Mouse (Mus musculus): ENCODE measurements around the gene Desi2. TPM values are rescaled to one million over a fixed set of nuclear protein-coding genes. Genes with fewer than 3 reads are reported as not detected.
A peak's percentile ranks its signal among the peaks of the same experiment; 100 is the strongest.
"Not testable (repeated sequence)": the region's sequence is repeated elsewhere in the genome, so short reads cannot be mapped to it uniquely, and the experiment has no call there.

The Desi2 gene
- polyA plus RNA-seq, 1 experiment from 2014 or later = 24.3 TPM

GRCm38 (mm10) chr1:178219166-178220077, 32.2 kb downstream of the Desi2 start:
- no peak overlapping the region for H3K9ac ChIP-seq
- 67% methylated on average over 5 of the region's 5 CpGs for WGBS
- no peaks in the 10 kb centered on the region for H3K36me3 ChIP-seq
- no peak overlapping the region for H3K4me2 ChIP-seq (replicated peaks)
- no peaks in the 10 kb centered on the region for H3K9me3 ChIP-seq
- no peak overlapping the region for H3K27ac ChIP-seq
- no peaks in the 10 kb centered on the region for H3K27me3 ChIP-seq (replicated peaks)
- no peak for ATAC-seq
- H3K4me3 ChIP-seq (replicated peaks) = no peak overlapping the region
- no peaks in the 10 kb centered on the region for H3K4me1 ChIP-seq (replicated peaks)

GRCm38 (mm10) chr1:178228888-178229287, 41.7 kb downstream of the Desi2 start:
- not testable (repeated sequence) for H3K4me1 ChIP-seq (replicated peaks); H3K9ac ChIP-seq; ATAC-seq; H3K27ac ChIP-seq; H3K27me3 ChIP-seq (replicated peaks); H3K4me2 ChIP-seq (replicated peaks); H3K4me3 ChIP-seq (replicated peaks)
- Histone ChIP-seq H3K9me3 (0 out of 2 replicates have a peak, but pooled peaks cover 13% of the 10 kb centered on the region), H3K36me3 (peaks cover 15% of the 10 kb centered on the region)
- WGBS = 91% methylated on average over 4 of the region's 4 CpGs

GRCm38 (mm10) chr1:178234109-178234508, 46.9 kb downstream of the Desi2 start:
- no peak for ATAC-seq
- no peak overlapping the region for H3K27ac ChIP-seq
- H3K4me2 ChIP-seq (replicated peaks) = no peak overlapping the region
- no peaks in the 10 kb centered on the region for H3K9me3 ChIP-seq
- H3K9ac ChIP-seq = no peak overlapping the region
- 81% methylated on average over 3 of the region's 3 CpGs for WGBS
- H3K4me3 ChIP-seq (replicated peaks) = no peak overlapping the region
- no peaks in the 10 kb centered on the region for H3K36me3 ChIP-seq
- H3K27me3 ChIP-seq (replicated peaks) = no peaks in the 10 kb centered on the region
- no peaks in the 10 kb centered on the region for H3K4me1 ChIP-seq (replicated peaks)

GRCm38 (mm10) chr1:178235919-178236466, 48.8 kb downstream of the Desi2 start:
- no peaks in the 10 kb centered on the region for H3K4me1 ChIP-seq (replicated peaks)
- no peaks in the 10 kb centered on the region for H3K36me3 ChIP-seq
- H3K9me3 ChIP-seq = no peaks in the 10 kb centered on the region
- ATAC-seq = no peak
- no peaks in the 10 kb centered on the region for H3K27me3 ChIP-seq (replicated peaks)
- no peak overlapping the region for H3K4me3 ChIP-seq (replicated peaks)
- H3K27ac ChIP-seq = no peak overlapping the region
- 53% methylated on average over 2 of the region's 2 CpGs for WGBS
- H3K4me2 ChIP-seq (replicated peaks) = no peak overlapping the region
- no peak overlapping the region for H3K9ac ChIP-seq

DNA sequence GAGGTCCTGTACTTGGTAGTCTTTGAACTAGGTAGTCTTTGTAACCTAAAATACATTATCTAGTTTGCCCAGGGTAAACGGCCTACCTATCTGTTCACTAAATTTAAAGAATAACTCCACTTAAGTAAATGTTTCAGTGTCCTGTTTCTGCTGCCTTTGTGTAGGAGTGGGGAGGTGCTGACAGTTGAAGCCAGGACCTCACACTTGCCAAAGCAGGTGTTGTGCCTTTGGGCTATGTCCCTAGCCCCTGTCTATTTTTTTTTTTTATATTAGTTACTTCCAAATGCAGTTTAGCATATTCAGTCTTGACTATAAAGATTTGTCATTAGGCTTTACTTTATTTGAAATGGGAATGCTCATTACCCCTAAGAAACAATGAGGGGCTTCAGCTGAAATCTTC, 51.5 kb downstream of the Desi2 start:
- no peaks in the 10 kb centered on the region for H3K36me3 ChIP-seq
- no peak overlapping the region for H3K4me2 ChIP-seq (replicated peaks)
- H3K9me3 ChIP-seq = no peaks in the 10 kb centered on the region
- no peak for ATAC-seq
- no peak overlapping the region for H3K9ac ChIP-seq
- no peak overlapping the region for H3K27ac ChIP-seq
- no peak overlapping the region for H3K4me3 ChIP-seq (replicated peaks)
- no peaks in the 10 kb centered on the region for H3K4me1 ChIP-seq (replicated peaks)
- 84% methylated on average over 1 of the region's 1 CpGs for WGBS
- no peaks in the 10 kb centered on the region for H3K27me3 ChIP-seq (replicated peaks)

DNA sequence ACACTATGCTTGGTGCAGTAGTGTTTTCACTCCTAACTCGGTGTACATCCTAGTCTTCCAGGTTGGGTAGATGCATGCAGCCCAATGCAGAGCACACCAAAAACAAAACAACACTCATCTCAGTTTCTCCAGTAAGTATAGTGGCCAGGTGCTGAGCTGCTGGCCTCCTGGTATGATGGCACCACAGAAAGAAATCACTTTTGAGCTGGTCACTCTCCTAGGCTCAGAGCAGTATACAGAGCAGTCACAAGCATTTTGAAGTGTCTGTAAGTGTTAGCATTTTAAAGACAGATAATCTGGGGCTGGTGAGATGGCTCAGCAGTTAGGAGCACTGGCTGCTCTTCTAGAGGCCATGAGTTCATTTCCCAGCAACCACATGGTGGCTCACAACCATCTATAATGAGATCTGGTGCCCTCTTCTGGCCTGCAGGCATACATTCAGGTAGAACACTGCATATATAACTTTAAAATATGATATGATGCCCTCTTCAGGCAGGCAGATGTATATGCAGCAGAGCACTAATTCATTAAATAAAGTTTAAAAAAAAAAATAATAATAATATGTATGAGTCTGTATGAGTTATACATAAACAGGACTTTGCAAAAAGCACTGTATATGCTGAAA, 54.8 kb downstream of the Desi2 start:
- H3K9ac ChIP-seq = no peak overlapping the region
- H3K36me3 ChIP-seq = peaks cover 6% of the 10 kb centered on the region; the same call in 1 of the 2 replicates
- no peak overlapping the region for H3K27ac ChIP-seq
- H3K4me2 ChIP-seq (replicated peaks) = no peak overlapping the region
- no peak for ATAC-seq
- no peaks in the 10 kb centered on the region for H3K9me3 ChIP-seq
- no peaks in the 10 kb centered on the region for H3K4me1 ChIP-seq (replicated peaks)
- no peak overlapping the region for H3K4me3 ChIP-seq (replicated peaks)
- no peaks in the 10 kb centered on the region for H3K27me3 ChIP-seq (replicated peaks)
- 97% methylated on average over 1 of the region's 1 CpGs for WGBS

GRCm38 (mm10) chr1:178248107-178248820, 61.0 kb downstream of the Desi2 start:
- no peaks in the 10 kb centered on the region for H3K27me3 ChIP-seq (replicated peaks)
- peaks cover 13% of the 10 kb centered on the region; the same call in 1 of the 2 replicates for H3K36me3 ChIP-seq
- no peak overlapping the region for H3K9ac ChIP-seq
- H3K27ac ChIP-seq = no peak overlapping the region
- H3K4me3 ChIP-seq (replicated peaks) = no peak overlapping the region
- H3K4me2 ChIP-seq (replicated peaks) = no peak overlapping the region
- 97% methylated on average over 1 of the region's 1 CpGs for WGBS
- peak; percentile 41 for ATAC-seq
- H3K9me3 ChIP-seq = no peaks in the 10 kb centered on the region
- no peaks in the 10 kb centered on the region for H3K4me1 ChIP-seq (replicated peaks)

DNA sequence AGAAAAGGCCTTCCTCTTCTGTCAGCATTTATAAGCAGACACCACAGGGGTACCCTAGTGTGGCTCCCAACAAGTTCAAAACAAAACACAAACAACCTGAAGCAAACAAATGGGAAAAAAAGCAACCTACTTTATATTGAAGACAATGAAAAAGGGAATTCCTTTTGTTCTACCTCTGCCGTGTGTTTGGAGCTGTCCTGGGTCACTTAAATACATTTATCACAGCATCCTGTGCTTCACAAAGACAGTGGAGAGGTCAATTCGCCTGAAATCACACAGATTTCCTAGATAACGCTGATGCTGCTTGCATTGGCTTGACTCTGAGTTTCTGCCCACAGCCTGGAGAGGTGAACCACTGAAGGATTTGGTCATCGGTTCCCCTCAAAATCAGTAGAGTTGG, 67.4 kb downstream of the Desi2 start:
- H3K4me1 ChIP-seq (replicated peaks) = no peaks in the 10 kb centered on the region
- WGBS = 86% methylated on average over 4 of the region's 4 CpGs
- no peaks in the 10 kb centered on the region for H3K9me3 ChIP-seq
- H3K4me2 ChIP-seq (replicated peaks) = no peak overlapping the region
- no peaks in the 10 kb centered on the region for H3K27me3 ChIP-seq (replicated peaks)
- 0 out of 2 replicates have a peak, but pooled peaks cover 4% of the 10 kb centered on the region for H3K36me3 ChIP-seq
- ATAC-seq = no peak
- no peak overlapping the region for H3K27ac ChIP-seq
- no peak overlapping the region for H3K4me3 ChIP-seq (replicated peaks)
- H3K9ac ChIP-seq = no peak overlapping the region

- no peak overlapping the region for H3K27ac ChIP-seq
- no peaks in the 10 kb centered on the region for H3K36me3 ChIP-seq
- no peak for ATAC-seq
- H3K4me2 ChIP-seq (replicated peaks) = no peak overlapping the region
- no peak overlapping the region for H3K9ac ChIP-seq
- no peaks in the 10 kb centered on the region for H3K9me3 ChIP-seq
- 96% methylated on average over 4 of the region's 4 CpGs for WGBS
- H3K27me3 ChIP-seq (replicated peaks) = no peaks in the 10 kb centered on the region
- H3K4me1 ChIP-seq (replicated peaks) = no peaks in the 10 kb centered on the region
- no peak overlapping the region for H3K4me3 ChIP-seq (replicated peaks)
Measured at GRCm38 (mm10) chr1:178256351-178256750, 69.1 kb downstream of the Desi2 start.

- no peak for ATAC-seq
- H3K27ac ChIP-seq = no peak overlapping the region
- no peak overlapping the region for H3K4me3 ChIP-seq (replicated peaks)
- H3K9me3 ChIP-seq = no peaks in the 10 kb centered on the region
- no peak overlapping the region for H3K4me2 ChIP-seq (replicated peaks)
- H3K9ac ChIP-seq = no peak overlapping the region
- no peaks in the 10 kb centered on the region for H3K4me1 ChIP-seq (replicated peaks)
- 95% methylated on average over 2 of the region's 2 CpGs for WGBS
- no peaks in the 10 kb centered on the region for H3K27me3 ChIP-seq (replicated peaks)
- no peaks in the 10 kb centered on the region for H3K36me3 ChIP-seq
Measured at GRCm38 (mm10) chr1:178258821-178259220, 71.6 kb downstream of the Desi2 start.

DNA sequence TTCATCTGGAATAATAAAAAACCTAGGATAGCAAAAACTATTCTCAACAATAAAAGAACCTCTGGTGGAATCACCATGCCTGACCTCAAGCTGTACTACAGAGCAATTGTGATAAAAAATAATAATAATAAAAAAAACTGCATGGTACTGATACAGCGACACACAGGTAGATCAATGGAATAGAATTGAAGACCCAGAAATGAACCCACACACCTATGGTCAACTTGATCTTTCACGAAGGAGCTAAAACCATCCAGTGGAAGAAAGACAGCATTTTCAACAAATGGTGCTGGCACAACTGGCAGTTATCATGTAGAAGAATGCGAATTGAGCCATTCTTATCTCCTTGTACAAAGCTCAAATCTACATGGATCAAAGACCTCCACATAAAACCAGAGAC, 78.2 kb downstream of the Desi2 start:
- H3K4me1 ChIP-seq (replicated peaks); H3K4me2 ChIP-seq (replicated peaks); ATAC-seq; H3K36me3 ChIP-seq; H3K27ac ChIP-seq; H3K9me3 ChIP-seq; H3K4me3 ChIP-seq (replicated peaks); H3K27me3 ChIP-seq (replicated peaks); H3K9ac ChIP-seq: not testable (repeated sequence)
- WGBS = 89% methylated on average over 3 of the region's 3 CpGs

DNA sequence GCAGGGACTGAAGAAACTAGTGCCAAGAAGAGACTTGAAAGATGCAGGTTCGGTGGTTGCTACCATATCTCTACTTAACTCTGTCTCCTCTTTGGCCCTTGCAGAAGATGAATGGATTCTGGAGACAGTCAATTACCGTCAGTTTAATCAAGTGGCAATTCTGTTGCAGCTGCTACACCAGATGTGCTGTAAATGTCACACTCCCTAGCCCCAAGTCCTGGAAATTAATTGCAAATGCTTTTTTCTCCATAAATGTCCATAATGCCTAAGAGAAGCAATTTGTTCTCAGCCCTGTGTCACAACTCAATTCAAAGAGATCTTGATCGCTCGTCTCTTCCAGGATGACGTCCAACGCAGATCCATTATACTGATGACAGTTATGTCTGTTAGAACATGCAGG, 83.4 kb downstream of the Desi2 start:
- H3K36me3 ChIP-seq = no peaks in the 10 kb centered on the region

More for the DNA sequence above, 83.4 kb downstream of the Desi2 start:
- Histone ChIP-seq H3K4me3 (replicated peaks) (no peak overlapping the region), H3K9me3 (no peaks in the 10 kb centered on the region), H3K9ac (no peak overlapping the region), H3K27ac (no peak overlapping the region), H3K27me3 (replicated peaks) (no peaks in the 10 kb centered on the region), H3K4me1 (replicated peaks) (no peaks in the 10 kb centered on the region), H3K4me2 (replicated peaks) (no peak overlapping the region)
- 63% methylated on average over 6 of the region's 6 CpGs for WGBS
- no peak for ATAC-seq
